Mouse (Mus musculus): ENCODE measurements around the gene Arhgef28. TPM values are rescaled to one million over a fixed set of nuclear protein-coding genes. Genes with fewer than 3 reads are reported as not detected.

The Arhgef28 gene
- 12.8 and 13.0 TPM in 2 replicates for polyA plus RNA-seq (2015; fragmentation: Nextera tagmentation; extraction: Ambion mirVana)

GRCm38 (mm10) chr13:98205771-98206545 is at the start of gene Arhgef28:
Gene Arhgef28 (minus strand): TSS chr13:98206439.

Other genes starting within 250 kb of the Arhgef28 start
- 11.4 and 11.9 TPM in 2 replicates for gene Utp15, start 56.6 kb upstream of the Arhgef28 start, polyA plus RNA-seq (2015; fragmentation: Nextera tagmentation; extraction: Ambion mirVana)
- 16.9 and 20.2 TPM in 2 replicates for gene Ankra2, start 56.6 kb upstream of the Arhgef28 start, polyA plus RNA-seq (2015; fragmentation: Nextera tagmentation; extraction: Ambion mirVana)
- gene Gm21976, start 73.4 kb upstream of the Arhgef28 start, polyA plus RNA-seq (2015; fragmentation: Nextera tagmentation; extraction: Ambion mirVana) = not detected in 2 replicates
- gene Btf3, start 110.6 kb upstream of the Arhgef28 start, polyA plus RNA-seq (2015; fragmentation: Nextera tagmentation; extraction: Ambion mirVana) = 531 and 608 TPM in 2 replicates
- not detected in 2 replicates for gene Foxd1, start 147.8 kb upstream of the Arhgef28 start, polyA plus RNA-seq (2015; fragmentation: Nextera tagmentation; extraction: Ambion mirVana)